Mouse (Mus musculus) heart, embryonic 10.5 days (tissue): ENCODE results near the gene Cldnd2. TPM values are rescaled to one million over a fixed set of nuclear protein-coding genes. Genes with fewer than 3 reads are reported as not detected.

Source experiments
- DNase-seq: peaks from one replicate; pipeline ENCODE4 v3.0.0-alpha.2; 2017; ENCODE audit warnings: low spot score
- H3K27ac ChIP-seq: fragments of 300-500 bp; sonication (generic); 2 replicates; pipeline ENCODE4 v1.5.1; 2016; ENCODE audit warnings: mild to moderate bottlenecking
- H3K27me3 ChIP-seq: fragments of 300-500 bp; sonication (generic); 2 replicates; pipeline ENCODE4 v1.6.1; 2016; ENCODE audit warnings: mild to moderate bottlenecking; ENCODE audit not compliant: poor library complexity, insufficient read depth, severe bottlenecking
- H3K36me3 ChIP-seq: fragments of 300-500 bp; sonication (generic); 2 replicates; pipeline ENCODE4 v1.6.1; 2016; ENCODE audit warnings: mild to moderate bottlenecking, moderate library complexity
- H3K4me1 ChIP-seq: fragments of 300-500 bp; sonication (generic); 2 replicates; pipeline ENCODE4 v1.6.1; 2016; ENCODE audit warnings: mild to moderate bottlenecking
- H3K4me3 ChIP-seq: fragments of 300-500 bp; sonication (generic); 2 replicates; pipeline ENCODE4 v1.5.1; 2016; ENCODE audit warnings: mild to moderate bottlenecking, moderate library complexity
- H3K9me3 ChIP-seq: fragments of 300-500 bp; sonication (generic); 2 replicates; pipeline ENCODE4 v1.6.1; 2016; ENCODE audit warnings: mild to moderate bottlenecking, moderate library complexity
- WGBS: fragments of 180-500 bp; shearing (Covaris S2); methylation state at CpG from one replicate; pipeline ENCODE4 v1.1.7; 2016; 5-methylcytosine and 5-hydroxymethylcytosine counted together
- polyA plus RNA-seq: library from polyadenylated mRNA; unstranded; fragments of >200 nt; fragmentation: Nextera tagmentation; extraction: Ambion mirVana; gene quantifications from 2 replicates; pipeline ENCODE4 v1.2.1, GENCODE M21; 2016

Gene Cldnd2
- polyA plus RNA-seq, 1 experiment from 2014 or later = not detected

DNA sequence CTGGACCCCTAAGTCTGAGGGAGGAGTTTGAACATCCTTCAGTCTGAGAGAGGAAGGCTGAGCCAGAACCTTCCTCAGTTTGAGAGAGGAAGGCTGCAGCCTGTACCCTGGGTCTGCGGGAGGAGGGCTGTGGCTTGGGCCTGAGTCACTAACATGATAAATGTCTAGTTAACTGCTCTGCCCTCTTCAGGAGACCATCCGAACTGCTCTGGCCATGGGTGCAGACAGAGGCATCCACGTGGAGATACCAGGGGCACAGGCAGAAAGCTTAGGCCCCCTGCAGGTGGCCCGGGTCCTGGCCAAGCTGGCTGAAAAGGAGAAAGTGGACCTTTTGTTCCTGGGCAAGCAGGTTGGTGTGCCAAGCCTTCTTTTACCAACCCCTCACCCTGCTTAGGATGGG is 12.0 kb downstream of the Cldnd2 start:
- no peaks in the 10 kb centered on the region for H3K9me3 ChIP-seq
- H3K4me3 ChIP-seq = no peak overlapping the region
- no peaks in the 10 kb centered on the region for H3K27me3 ChIP-seq
- DNase-seq = no peak
- no peak overlapping the region for H3K27ac ChIP-seq
- H3K4me1 ChIP-seq = peaks cover 13% of the 10 kb centered on the region
- 43% methylated on average over 4 of the region's 4 CpGs for WGBS
- peaks cover 72% of the 10 kb centered on the region for H3K36me3 ChIP-seq

DNA sequence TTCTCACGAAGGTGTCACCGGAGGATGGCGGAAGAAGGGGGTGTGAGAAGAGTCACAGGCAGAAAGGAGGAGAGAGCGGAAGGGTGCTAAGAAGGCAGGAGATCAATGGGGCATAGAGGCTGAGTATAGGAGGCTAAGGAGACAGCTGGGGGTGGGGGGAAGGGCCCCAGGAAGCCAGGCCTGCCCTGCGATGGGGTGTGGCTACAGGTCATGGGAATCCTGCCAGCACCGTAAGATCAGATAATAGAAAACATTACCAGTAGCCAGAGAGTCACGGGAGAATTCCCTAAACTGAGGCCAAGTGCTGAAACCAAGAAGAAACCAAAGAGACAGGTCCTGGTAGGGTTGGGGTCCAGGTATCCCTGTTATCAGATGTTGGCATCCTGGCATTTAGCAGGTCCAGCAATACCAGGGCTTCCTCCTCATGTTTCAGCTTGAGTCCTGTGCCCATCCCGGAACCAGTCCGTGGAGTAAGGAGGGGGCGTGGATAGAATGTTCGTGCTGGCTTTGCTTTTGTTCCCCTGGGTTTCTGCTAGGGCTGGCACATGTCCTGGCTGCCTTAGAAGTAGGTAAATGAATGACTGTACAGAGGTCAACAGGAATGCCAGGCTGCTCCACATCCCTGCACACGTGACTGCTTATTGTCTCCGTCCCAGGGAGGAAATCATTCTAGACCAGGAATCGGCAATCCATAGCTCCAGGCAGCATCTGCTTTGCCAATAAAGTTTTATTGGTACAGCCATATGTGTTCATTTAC is 13.2 kb downstream of the Cldnd2 start:
- Histone ChIP-seq H3K27me3 (no peaks in the 10 kb centered on the region), H3K9me3 (no peaks in the 10 kb centered on the region), H3K36me3 (peaks cover 73% of the 10 kb centered on the region), H3K27ac (no peak overlapping the region), H3K4me1 (0 out of 2 replicates have a peak, but pooled peaks cover 4% of the 10 kb centered on the region), H3K4me3 (no peak overlapping the region)
- no peak for DNase-seq
- 91% methylated on average over 14 of the region's 14 CpGs for WGBS

DNA sequence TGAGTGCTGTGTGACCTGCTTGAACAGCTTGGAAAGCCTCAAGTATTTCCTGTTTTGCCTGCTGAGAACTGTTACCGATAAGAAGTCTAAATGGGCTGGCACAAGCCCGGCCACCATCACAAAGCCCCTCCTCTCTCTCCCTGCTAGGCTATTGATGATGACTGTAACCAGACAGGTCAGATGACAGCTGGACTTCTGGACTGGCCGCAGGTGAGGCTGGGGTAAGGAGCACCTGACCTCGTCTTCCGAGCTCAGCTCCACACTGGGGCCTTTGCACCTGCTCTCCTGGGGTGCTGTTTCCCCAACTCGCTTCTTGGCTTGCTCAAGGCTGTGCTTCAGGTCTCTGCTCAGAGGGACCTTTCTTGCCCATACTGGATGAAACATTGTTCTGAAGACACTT is 13.8 kb downstream of the Cldnd2 start:
- Histone ChIP-seq H3K27me3 (no peaks in the 10 kb centered on the region), H3K4me1 (0 out of 2 replicates have a peak, but pooled peaks cover 2% of the 10 kb centered on the region), H3K27ac (no peak overlapping the region), H3K36me3 (peaks cover 73% of the 10 kb centered on the region), H3K9me3 (no peaks in the 10 kb centered on the region), H3K4me3 (no peak overlapping the region)
- 77% methylated on average over 6 of the region's 6 CpGs for WGBS
- DNase-seq = no peak

DNA sequence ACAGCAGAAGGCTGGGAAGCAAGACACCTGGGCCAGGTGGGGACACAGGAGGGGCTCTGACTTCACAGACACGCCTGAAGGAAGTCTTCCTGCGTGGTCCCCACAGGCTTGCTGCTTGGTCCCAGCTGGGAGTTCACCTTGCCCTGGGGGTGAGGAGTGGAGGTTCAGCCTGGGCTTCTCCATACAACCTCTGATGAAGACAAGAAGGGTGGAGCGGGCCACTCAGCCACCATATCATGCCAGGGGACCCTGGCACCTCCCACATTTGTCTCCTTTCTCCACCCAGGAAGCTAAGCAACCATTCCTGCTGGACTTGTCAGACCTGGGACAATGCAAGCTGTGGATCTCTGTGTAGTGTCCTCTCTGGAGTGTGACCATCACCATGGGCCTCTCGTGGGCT is 22.3 kb downstream of the Cldnd2 start, which contains the start of gene Vsig10l:
Vsig10l (plus strand) TSS at position 301 of the 400 bp plus-strand sequence.
- H3K27me3 ChIP-seq = peaks cover 39% of the 10 kb centered on the region
- WGBS = 62% methylated on average over 4 of the region's 4 CpGs

DNA sequence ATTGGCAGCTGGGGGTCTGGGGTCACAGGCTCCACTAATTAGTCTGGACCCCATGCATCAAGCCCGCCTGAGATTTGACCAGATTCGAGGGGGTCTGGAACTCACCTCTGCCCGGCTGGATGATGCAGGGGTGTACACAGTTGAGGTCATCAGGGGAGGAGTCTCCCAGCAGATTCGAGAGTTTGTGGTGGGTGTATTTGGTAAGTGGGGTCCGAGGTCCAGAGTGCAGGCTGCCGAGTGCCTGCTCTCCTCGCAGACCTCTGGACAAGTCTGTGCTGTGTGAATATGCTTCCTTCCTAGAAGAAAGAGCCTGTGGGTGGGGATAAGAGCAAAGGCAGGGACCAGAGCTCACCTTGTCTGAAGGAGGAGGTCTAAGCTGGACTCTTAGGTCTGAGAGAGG is 23.4 kb downstream of the Cldnd2 start:
- WGBS = 79% methylated on average over 7 of the region's 7 CpGs
- peaks cover 41% of the 10 kb centered on the region for H3K27me3 ChIP-seq
- no peaks in the 10 kb centered on the region for H3K36me3 ChIP-seq
- no peak overlapping the region for H3K27ac ChIP-seq
- H3K4me1 ChIP-seq = peaks cover 19% of the 10 kb centered on the region
- no peak for DNase-seq
- no peaks in the 10 kb centered on the region for H3K9me3 ChIP-seq
- no peak overlapping the region for H3K4me3 ChIP-seq

More for the DNA sequence above, 22.3 kb downstream of the Cldnd2 start, which contains the start of gene Vsig10l:
- Histone ChIP-seq H3K36me3 (peaks cover 2% of the 10 kb centered on the region), H3K27ac (no peak within 1 kb of the TSS), H3K4me1 (peaks cover 19% of the 10 kb centered on the region), H3K9me3 (no peaks in the 10 kb centered on the region), H3K4me3 (no peak within 1 kb of the TSS)
- no peak for DNase-seq

DNA sequence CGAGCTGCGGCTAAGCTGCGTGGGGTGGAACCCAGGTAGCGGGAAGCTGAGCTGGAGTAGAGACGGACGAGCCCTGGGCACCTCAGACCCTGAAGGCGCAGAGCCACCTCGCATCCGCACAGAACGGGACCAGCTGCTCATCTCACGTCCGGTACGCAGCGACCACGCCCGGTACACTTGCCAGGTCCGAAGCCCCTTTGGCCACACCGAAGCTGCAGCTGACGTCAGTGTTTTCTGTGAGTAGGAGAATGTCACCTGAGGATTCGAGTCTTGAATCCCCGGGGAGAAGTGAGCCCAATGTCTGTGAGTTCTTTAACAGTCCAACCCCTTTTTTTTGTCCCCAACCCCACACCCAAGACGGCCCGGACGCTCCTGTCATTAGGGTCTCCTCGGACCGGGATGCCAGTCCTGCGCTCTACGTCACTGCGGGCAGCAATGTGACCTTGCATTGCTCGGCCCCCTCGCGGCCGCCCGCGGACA is 24.3 kb downstream of the Cldnd2 start:
- WGBS = 9% methylated on average over 35 of the region's 35 CpGs
- H3K27ac ChIP-seq = peak overlapping the region; percentile 79
- H3K4me3 ChIP-seq = peak overlapping the region; percentile 59
- H3K36me3 ChIP-seq = no peaks in the 10 kb centered on the region
- DNase-seq = no peak
- H3K9me3 ChIP-seq = no peaks in the 10 kb centered on the region
- peaks cover 19% of the 10 kb centered on the region for H3K4me1 ChIP-seq
- peaks cover 41% of the 10 kb centered on the region for H3K27me3 ChIP-seq

DNA sequence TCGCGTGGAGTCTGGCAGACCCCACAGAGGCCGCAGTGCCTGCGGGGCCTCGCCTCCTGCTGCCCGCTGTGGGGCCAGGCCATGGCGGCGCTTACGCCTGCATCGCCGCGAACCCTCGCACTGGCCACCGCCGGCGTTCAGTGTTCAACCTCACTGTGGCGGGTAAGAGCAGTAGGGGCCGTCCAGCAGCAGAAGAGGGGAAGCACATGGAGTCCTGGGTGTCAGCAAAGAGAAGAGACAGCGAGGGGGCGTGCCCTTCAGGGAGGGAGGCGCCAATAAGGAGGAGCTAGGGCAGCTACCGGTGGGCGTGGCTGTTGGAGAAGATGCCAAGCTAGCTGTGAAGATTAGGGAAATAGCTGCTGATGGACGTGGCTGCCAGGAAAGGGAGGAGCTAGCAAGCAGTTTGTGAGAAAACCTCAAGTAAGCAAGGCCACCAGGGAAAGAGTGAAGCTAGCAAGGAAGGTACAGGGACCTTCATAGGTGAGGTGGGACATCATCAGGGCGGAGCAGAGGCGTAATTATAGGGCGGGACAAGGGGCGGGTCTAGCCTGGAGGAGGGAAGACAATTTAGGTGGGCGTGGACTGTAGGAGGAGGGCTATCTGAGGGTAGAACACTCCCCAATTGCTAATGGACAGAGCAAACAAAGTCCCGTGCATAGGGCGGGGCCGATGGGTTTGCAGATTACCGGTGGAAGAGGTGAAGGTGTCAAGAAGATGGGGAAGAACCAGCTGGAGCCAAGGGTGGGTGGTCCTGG is 24.9 kb downstream of the Cldnd2 start:
- DNase-seq = peak; percentile 96
- WGBS = 1% methylated on average over 33 of the region's 33 CpGs
- H3K9me3 ChIP-seq = no peaks in the 10 kb centered on the region
- H3K27me3 ChIP-seq = peaks cover 41% of the 10 kb centered on the region
- peak overlapping the region; percentile 59 for H3K4me3 ChIP-seq
- no peaks in the 10 kb centered on the region for H3K36me3 ChIP-seq
- peaks cover 19% of the 10 kb centered on the region for H3K4me1 ChIP-seq
- H3K27ac ChIP-seq = peak overlapping the region; percentile 79

DNA sequence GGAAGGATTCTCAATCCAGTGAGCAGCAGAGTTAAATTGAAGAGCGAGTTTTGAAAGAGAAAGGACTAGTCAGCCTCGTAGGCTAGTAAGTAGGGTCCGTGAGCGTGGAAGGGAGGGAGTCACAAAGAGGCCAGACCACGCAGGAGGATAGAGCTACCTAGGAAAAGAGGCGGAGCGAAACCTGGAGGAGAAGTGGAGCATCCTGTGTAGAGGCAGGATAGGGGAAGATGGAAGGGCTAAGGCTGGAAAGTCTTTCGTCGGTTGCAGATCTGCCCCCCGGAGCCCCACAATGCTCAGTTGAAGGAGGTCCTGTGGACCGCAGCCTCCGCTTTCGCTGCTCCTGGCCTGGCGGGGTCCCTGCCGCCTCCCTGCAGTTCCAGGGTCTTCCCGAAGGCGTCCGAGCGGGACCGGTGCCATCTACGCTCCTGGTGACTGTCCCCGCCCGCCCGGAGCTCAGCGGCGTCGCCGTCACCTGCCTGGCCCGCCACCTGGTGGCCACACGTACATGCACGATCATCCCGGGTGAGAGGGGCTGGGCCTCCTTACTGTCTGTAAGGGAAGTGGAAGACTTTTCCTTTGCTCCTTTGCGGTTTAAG is 25.6 kb downstream of the Cldnd2 start:
- Histone ChIP-seq H3K27ac (peak overlapping the region; percentile 36; the same call in 1 of the 2 replicates), H3K27me3 (peaks cover 41% of the 10 kb centered on the region), H3K9me3 (no peaks in the 10 kb centered on the region), H3K4me1 (peaks cover 19% of the 10 kb centered on the region), H3K4me3 (peak overlapping the region; percentile 59), H3K36me3 (no peaks in the 10 kb centered on the region)
- WGBS = under 1% methylated on average over 33 of the region's 33 CpGs
- DNase-seq = peak; percentile 89

DNA sequence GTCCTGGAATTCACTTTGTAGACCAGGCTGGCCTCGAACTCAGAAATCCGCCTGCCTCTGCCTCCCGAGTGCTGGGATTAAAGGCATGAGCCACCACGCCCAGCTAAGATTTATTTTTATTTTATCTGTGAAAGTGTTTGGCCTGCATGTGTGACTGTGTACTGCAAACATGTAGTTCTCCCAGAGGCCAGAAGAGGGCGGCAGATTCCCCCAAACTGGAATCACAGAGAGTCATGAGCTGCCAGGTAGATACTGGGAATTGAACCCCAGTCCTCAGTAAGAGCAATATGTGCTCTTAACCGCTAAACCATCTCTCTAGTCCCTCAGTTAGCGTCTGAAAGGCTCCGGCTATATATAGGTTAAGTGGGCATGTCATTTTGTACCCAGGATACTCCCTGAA is 29.8 kb downstream of the Cldnd2 start:
- no peak for DNase-seq
- 37% methylated on average over 8 of the region's 8 CpGs for WGBS
- no peaks in the 10 kb centered on the region for H3K9me3 ChIP-seq
- no peak overlapping the region for H3K27ac ChIP-seq
- no peaks in the 10 kb centered on the region for H3K36me3 ChIP-seq
- no peak overlapping the region for H3K4me3 ChIP-seq
- H3K4me1 ChIP-seq = peaks cover 10% of the 10 kb centered on the region
- H3K27me3 ChIP-seq = peaks cover 39% of the 10 kb centered on the region

DNA sequence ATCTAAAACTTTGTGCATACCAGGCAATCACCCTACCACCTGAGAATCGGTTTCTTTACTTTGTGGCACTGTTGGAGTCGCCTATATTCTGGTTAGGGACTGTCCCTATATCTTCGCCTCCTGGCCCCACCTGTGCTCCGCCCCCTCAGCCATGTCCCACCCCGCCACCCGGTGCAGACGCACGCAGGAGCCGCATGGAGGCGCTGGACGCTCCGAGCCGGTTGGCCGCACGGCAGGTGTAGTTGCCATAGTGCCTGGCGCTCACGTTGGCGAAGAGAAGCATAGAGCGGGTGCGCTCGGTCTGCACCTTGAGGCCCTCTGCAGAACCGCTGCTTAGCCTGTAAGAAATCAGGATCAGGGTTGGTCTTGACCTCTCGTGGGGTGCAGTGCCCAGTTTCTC is 35.1 kb downstream of the Cldnd2 start:
- Histone ChIP-seq H3K27me3 (peaks cover 68% of the 10 kb centered on the region), H3K9me3 (no peaks in the 10 kb centered on the region), H3K4me3 (no peak overlapping the region; the same call in 1 of the 2 replicates), H3K27ac (no peak overlapping the region), H3K36me3 (no peaks in the 10 kb centered on the region), H3K4me1 (peaks cover 14% of the 10 kb centered on the region)
- WGBS = 4% methylated on average over 23 of the region's 23 CpGs
- no peak for DNase-seq

DNA sequence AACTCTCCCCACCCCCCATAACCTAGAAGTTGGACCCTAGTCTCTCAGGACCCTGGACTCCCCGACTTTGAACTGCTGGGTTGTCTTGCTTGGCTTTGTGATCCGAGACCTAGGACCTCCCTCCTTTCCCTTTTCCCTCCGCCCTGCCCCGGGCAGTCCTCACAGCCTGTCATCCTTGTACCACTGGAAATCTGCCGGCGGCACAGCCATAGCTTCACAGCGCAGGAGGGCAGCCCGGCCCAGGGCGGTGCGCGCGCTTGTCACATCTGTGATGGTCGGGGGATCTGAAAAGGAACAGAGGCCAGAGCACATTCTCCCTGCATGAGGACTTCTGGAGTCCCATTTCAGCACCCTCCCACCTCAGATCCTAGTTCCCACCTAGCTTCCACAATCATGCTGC is 35.8 kb downstream of the Cldnd2 start:
- WGBS = 4% methylated on average over 13 of the region's 13 CpGs
- Histone ChIP-seq H3K9me3 (no peaks in the 10 kb centered on the region), H3K4me1 (peaks cover 14% of the 10 kb centered on the region), H3K27ac (no peak overlapping the region), H3K27me3 (peaks cover 68% of the 10 kb centered on the region), H3K4me3 (peak overlapping the region; percentile 38), H3K36me3 (no peaks in the 10 kb centered on the region)
- no peak for DNase-seq

DNA sequence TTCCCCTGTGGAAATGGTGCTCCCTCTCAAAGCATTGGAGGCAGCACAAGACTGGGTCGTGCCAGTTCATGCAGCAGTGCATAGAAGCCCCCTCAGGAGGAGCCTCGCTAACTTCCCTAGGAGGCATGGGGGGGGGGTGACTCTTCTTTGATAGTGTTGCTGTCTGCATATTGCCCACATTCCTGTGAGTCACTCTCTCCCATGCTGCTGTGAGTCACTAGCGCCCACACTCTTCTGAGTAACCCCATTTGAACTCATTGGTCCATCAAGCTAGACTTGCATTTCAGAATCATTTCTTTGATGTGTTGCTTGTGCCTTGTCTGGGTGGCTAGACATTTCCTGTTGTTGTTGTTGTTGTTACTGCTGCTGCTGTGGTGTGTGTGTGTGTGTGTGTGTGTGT is 40.6 kb downstream of the Cldnd2 start:
- no peaks in the 10 kb centered on the region for H3K9me3 ChIP-seq
- no peaks in the 10 kb centered on the region for H3K36me3 ChIP-seq
- H3K27me3 ChIP-seq = peaks cover 31% of the 10 kb centered on the region
- DNase-seq = no peak
- no peak overlapping the region for H3K4me3 ChIP-seq
- peaks cover 11% of the 10 kb centered on the region for H3K4me1 ChIP-seq
- no peak overlapping the region for H3K27ac ChIP-seq
- 70% methylated on average over 3 of the region's 3 CpGs for WGBS
